Mouse (Mus musculus) ES-E14 (cell line): ENCODE data around the gene Prmt8.

Source experiments
- CHD2 ChIP-seq: IDR thresholded peaks from 2 replicates; pipeline ENCODE4 v1.6.1; 2014; ENCODE audit warnings: mild to moderate bottlenecking, low read depth, low read length, inconsistent platforms
- HCFC1 ChIP-seq: IDR thresholded peaks from 2 replicates; pipeline ENCODE4 v1.6.1; 2012; ENCODE audit warnings: low read length, inconsistent platforms, borderline replicate concordance; ENCODE audit not compliant: insufficient read depth
- ZC3H11A ChIP-seq: IDR thresholded peaks from 2 replicates; pipeline ENCODE4 v1.6.1; 2012; ENCODE audit warnings: low read depth, mild to moderate bottlenecking, inconsistent platforms, low read length, borderline replicate concordance

- no peak for TF ChIP-seq HCFC1
- no peak for TF ChIP-seq ZC3H11A
- no peak for TF ChIP-seq CHD2
Measured at GRCm38 (mm10) chr6:127770806-127771205, 1.5 kb upstream of the Prmt8 start.
